Mouse (Mus musculus): Measurements from ENCODE around the gene A930002H24Rik.
A peak's percentile ranks its signal among the peaks of the same experiment; 100 is the strongest.
"Not testable (repeated sequence)": the region's sequence is repeated elsewhere in the genome, so short reads cannot be mapped to it uniquely, and the experiment has no call there.

A930002H24Rik gene

GRCm38 (mm10) chr17:63863647-63864149 lies at the start of gene A930002H24Rik:
A930002H24Rik (minus strand) TSS chr17:63863791.
- peak; percentile 99 for DNase-seq (ENCODE audit: extremely low read depth, insufficient read length, low spot score)

GRCm38 (mm10) chr17:63909297-63909696 lies 45.7 kb upstream of the A930002H24Rik start:
- DNase-seq (ENCODE audit: extremely low read depth, insufficient read length, low spot score): no peak

GRCm38 (mm10) chr17:63897050-63897449 lies 33.5 kb upstream of the A930002H24Rik start:
- no peak for DNase-seq (ENCODE audit: extremely low read depth, insufficient read length, low spot score)

- DNase-seq (ENCODE audit: extremely low read depth, insufficient read length, low spot score): no peak
These were observed 32.2 kb upstream of the A930002H24Rik start for GRCm38 (mm10) chr17:63895829-63896228.

- DNase-seq (ENCODE audit: extremely low read depth, insufficient read length, low spot score): no peak
These were observed 27.0 kb upstream of the A930002H24Rik start for GRCm38 (mm10) chr17:63890611-63891010.

- DNase-seq (ENCODE audit: extremely low read depth, insufficient read length, low spot score): no peak
These were observed 23.4 kb upstream of the A930002H24Rik start for GRCm38 (mm10) chr17:63886988-63887387.

- DNase-seq (ENCODE audit: extremely low read depth, insufficient read length, low spot score): no peak
These were observed 16.4 kb upstream of the A930002H24Rik start for GRCm38 (mm10) chr17:63880009-63880408.

GRCm38 (mm10) chr17:63878889-63879288 lies 15.3 kb upstream of the A930002H24Rik start:
- no peak for DNase-seq (ENCODE audit: extremely low read depth, insufficient read length, low spot score)

- DNase-seq (ENCODE audit: extremely low read depth, insufficient read length, low spot score): no peak
These were observed 8.2 kb upstream of the A930002H24Rik start for GRCm38 (mm10) chr17:63871773-63872172.

GRCm38 (mm10) chr17:63864171-63864571 lies 580 bp upstream of the A930002H24Rik start:
- DNase-seq (ENCODE audit: extremely low read depth, insufficient read length, low spot score): no peak

- no peak for DNase-seq (ENCODE audit: extremely low read depth, insufficient read length, low spot score)
These were observed 470 bp downstream of the A930002H24Rik start, which contains the start of gene Fer for GRCm38 (mm10) chr17:63863012-63863630. Fer (plus strand) TSS chr17:63863062.

- DNase-seq (ENCODE audit: extremely low read depth, insufficient read length, low spot score): no peak
These were observed 1.2 kb downstream of the A930002H24Rik start for GRCm38 (mm10) chr17:63862399-63862798.

- DNase-seq (ENCODE audit: extremely low read depth, insufficient read length, low spot score): no peak
These were observed 2.6 kb downstream of the A930002H24Rik start for GRCm38 (mm10) chr17:63860988-63861387.

- no peak for DNase-seq (ENCODE audit: extremely low read depth, insufficient read length, low spot score)
These were observed 6.5 kb downstream of the A930002H24Rik start for GRCm38 (mm10) chr17:63857023-63857544.

- DNase-seq (ENCODE audit: extremely low read depth, insufficient read length, low spot score): no peak
These were observed 13.6 kb downstream of the A930002H24Rik start for GRCm38 (mm10) chr17:63850016-63850415.

GRCm38 (mm10) chr17:63849566-63849965 lies 14.0 kb downstream of the A930002H24Rik start:
- DNase-seq (ENCODE audit: extremely low read depth, insufficient read length, low spot score): peak; percentile 89

- no peak for DNase-seq (ENCODE audit: extremely low read depth, insufficient read length, low spot score)
These were observed 14.4 kb downstream of the A930002H24Rik start for GRCm38 (mm10) chr17:63849151-63849550.

- not testable (repeated sequence) for DNase-seq (ENCODE audit: extremely low read depth, insufficient read length, low spot score)
These were observed 17.8 kb downstream of the A930002H24Rik start for GRCm38 (mm10) chr17:63845766-63846165.

GRCm38 (mm10) chr17:63844936-63845335 lies 18.7 kb downstream of the A930002H24Rik start:
- DNase-seq (ENCODE audit: extremely low read depth, insufficient read length, low spot score): peak; percentile 18

GRCm38 (mm10) chr17:63842226-63842625 lies 21.4 kb downstream of the A930002H24Rik start:
- DNase-seq (ENCODE audit: extremely low read depth, insufficient read length, low spot score): no peak

GRCm38 (mm10) chr17:63839636-63840269 lies 23.8 kb downstream of the A930002H24Rik start:
- DNase-seq (ENCODE audit: extremely low read depth, insufficient read length, low spot score): no peak

- no peak for DNase-seq (ENCODE audit: extremely low read depth, insufficient read length, low spot score)
These were observed 25.4 kb downstream of the A930002H24Rik start for GRCm38 (mm10) chr17:63838144-63838543.

Data from 3134 (cell line).